Mouse (Mus musculus): Measurements from ENCODE around the gene Olfr557. TPM values are rescaled to one million over a fixed set of nuclear protein-coding genes. Genes with fewer than 3 reads are reported as not detected.

The Olfr557 gene
- polyA plus RNA-seq, 1 experiment = not detected

- H3K27ac ChIP-seq (ENCODE audit: insufficient read depth, low read depth, low read length) = no peak overlapping the region
- 90% methylated on average over 7 of the region's 7 CpGs for WGBS
- no peak for TF ChIP-seq CTCF (IDR thresholded peaks at IDR 0.05; ENCODE audit: extremely low read depth, insufficient read length, insufficient replicate concordance, low read depth, low read length)
- no peak for TF ChIP-seq POLR2A (IDR thresholded peaks at IDR 0.05; ENCODE audit: low read depth, low read length)
Observed at GRCm38 (mm10) chr7:102698461-102698860, 2.8 kb downstream of the Olfr557 start.

GRCm38 (mm10) chr7:102701915-102702314, 6.2 kb downstream of the Olfr557 start, which contains the start of gene Olfr558:
Olfr558 (plus strand) TSS chr7:102702215.
- no peaks in the 10 kb centered on the region for H3K4me1 ChIP-seq (ENCODE audit: control insufficient read depth, insufficient read depth, insufficient read length, low read length)
- H3K27ac ChIP-seq (ENCODE audit: insufficient read depth, low read depth, low read length) = no peak within 1 kb of the TSS
- TF ChIP-seq CTCF (IDR thresholded peaks at IDR 0.05; ENCODE audit: extremely low read depth, insufficient read length, insufficient replicate concordance, low read depth, low read length) (no peak), POLR2A (IDR thresholded peaks at IDR 0.05; ENCODE audit: low read depth, low read length) (no peak)
- H3K36me3 ChIP-seq (ENCODE audit: control insufficient read depth, insufficient read depth, low read length) = no peaks in the 10 kb centered on the region
- no peaks in the 10 kb centered on the region for H3K27me3 ChIP-seq (ENCODE audit: control insufficient read depth, insufficient read depth, low read length)
- H3K4me3 ChIP-seq (ENCODE audit: low read depth, low read length) = no peak within 1 kb of the TSS

More at GRCm38 (mm10) chr7:102698461-102698860, 2.8 kb downstream of the Olfr557 start:
- Histone ChIP-seq H3K4me1 (ENCODE audit: control insufficient read depth, insufficient read depth, insufficient read length, low read length) (no peaks in the 10 kb centered on the region), H3K36me3 (ENCODE audit: control insufficient read depth, insufficient read depth, low read length) (no peaks in the 10 kb centered on the region), H3K4me3 (ENCODE audit: low read depth, low read length) (no peak overlapping the region), H3K27me3 (ENCODE audit: control insufficient read depth, insufficient read depth, low read length) (no peaks in the 10 kb centered on the region)

- Histone ChIP-seq H3K27me3 (ENCODE audit: control insufficient read depth, insufficient read depth, low read length) (no peaks in the 10 kb centered on the region; the same call in 1 of the 2 replicates), H3K4me1 (ENCODE audit: control insufficient read depth, insufficient read depth, insufficient read length, low read length) (no peaks in the 10 kb centered on the region), H3K27ac (ENCODE audit: insufficient read depth, low read depth, low read length) (no peak within 1 kb of the TSS), H3K4me3 (ENCODE audit: low read depth, low read length) (no peak within 1 kb of the TSS), H3K36me3 (ENCODE audit: control insufficient read depth, insufficient read depth, low read length) (no peaks in the 10 kb centered on the region)
- WGBS = 33% methylated on average over 1 of the region's 1 CpGs
- TF ChIP-seq POLR2A (IDR thresholded peaks at IDR 0.05; ENCODE audit: low read depth, low read length) (no peak), CTCF (IDR thresholded peaks at IDR 0.05; ENCODE audit: extremely low read depth, insufficient read length, insufficient replicate concordance, low read depth, low read length) (no peak)
Observed at GRCm38 (mm10) chr7:102718970-102719369, 23.3 kb downstream of the Olfr557 start, which contains the start of gene Olfr33. Olfr33 (minus strand) TSS chr7:102719070.

DNA sequence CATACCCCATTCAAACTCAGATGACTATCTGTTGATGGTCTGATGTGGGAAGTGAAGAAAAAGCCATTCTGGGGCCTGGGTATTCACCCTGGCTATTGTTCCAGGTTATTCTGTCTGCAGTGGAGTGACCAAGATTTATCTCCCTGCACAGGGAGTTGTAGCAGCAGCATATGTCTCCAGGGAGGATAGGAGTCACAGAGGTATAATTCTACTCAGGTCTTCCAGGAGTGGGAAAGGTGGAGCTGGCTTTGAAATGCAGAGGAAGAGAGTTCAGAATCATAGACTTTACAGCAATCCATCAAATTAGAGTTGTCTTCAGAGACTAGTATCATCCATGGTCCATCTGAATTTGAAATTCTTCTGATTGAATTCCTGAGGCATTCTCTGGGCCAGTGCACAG, 31.7 kb downstream of the Olfr557 start, which contains the start of gene Olfr559:
Gene Olfr559 (minus strand): TSS at position 101 of the 400 bp plus-strand sequence.
- Histone ChIP-seq H3K27me3 (ENCODE audit: control insufficient read depth, insufficient read depth, low read length) (no peaks in the 10 kb centered on the region), H3K4me1 (ENCODE audit: control insufficient read depth, insufficient read depth, insufficient read length, low read length) (no peaks in the 10 kb centered on the region), H3K27ac (ENCODE audit: insufficient read depth, low read depth, low read length) (no peak within 1 kb of the TSS), H3K4me3 (ENCODE audit: low read depth, low read length) (no peak within 1 kb of the TSS), H3K36me3 (ENCODE audit: control insufficient read depth, insufficient read depth, low read length) (no peaks in the 10 kb centered on the region)
- no peak for TF ChIP-seq POLR2A (IDR thresholded peaks at IDR 0.05; ENCODE audit: low read depth, low read length)
- TF ChIP-seq CTCF (IDR thresholded peaks at IDR 0.05; ENCODE audit: extremely low read depth, insufficient read length, insufficient replicate concordance, low read depth, low read length) = no peak

DNA sequence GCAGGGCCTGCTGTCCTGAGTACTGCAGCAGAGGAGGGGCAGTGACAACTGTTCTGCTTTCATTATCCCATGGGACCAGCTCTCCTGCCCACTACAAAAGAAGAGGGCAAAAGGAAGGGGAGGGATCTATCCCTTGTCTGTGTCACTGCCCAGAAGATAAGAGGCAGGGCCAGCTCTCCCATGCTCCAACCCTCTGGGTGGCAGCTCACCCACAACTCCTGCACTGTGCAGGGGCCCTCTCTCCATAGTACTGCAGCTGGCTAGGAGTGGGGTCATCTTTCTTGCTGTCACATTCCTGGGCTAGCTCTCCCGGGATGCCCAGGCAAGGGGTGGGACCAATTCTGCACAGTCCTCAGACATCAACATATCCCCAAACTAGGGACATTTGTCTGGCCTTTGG, 38.1 kb downstream of the Olfr557 start:
- WGBS = 39% methylated on average over 1 of the region's 1 CpGs
- Histone ChIP-seq H3K27ac (ENCODE audit: insufficient read depth, low read depth, low read length) (no peak overlapping the region), H3K27me3 (ENCODE audit: control insufficient read depth, insufficient read depth, low read length) (no peaks in the 10 kb centered on the region), H3K4me3 (ENCODE audit: low read depth, low read length) (no peak overlapping the region), H3K4me1 (ENCODE audit: control insufficient read depth, insufficient read depth, insufficient read length, low read length) (no peaks in the 10 kb centered on the region), H3K36me3 (ENCODE audit: control insufficient read depth, insufficient read depth, low read length) (no peaks in the 10 kb centered on the region)
- no peak for TF ChIP-seq POLR2A (IDR thresholded peaks at IDR 0.05; ENCODE audit: low read depth, low read length)
- TF ChIP-seq CTCF (IDR thresholded peaks at IDR 0.05; ENCODE audit: extremely low read depth, insufficient read length, insufficient replicate concordance, low read depth, low read length) = no peak

DNA sequence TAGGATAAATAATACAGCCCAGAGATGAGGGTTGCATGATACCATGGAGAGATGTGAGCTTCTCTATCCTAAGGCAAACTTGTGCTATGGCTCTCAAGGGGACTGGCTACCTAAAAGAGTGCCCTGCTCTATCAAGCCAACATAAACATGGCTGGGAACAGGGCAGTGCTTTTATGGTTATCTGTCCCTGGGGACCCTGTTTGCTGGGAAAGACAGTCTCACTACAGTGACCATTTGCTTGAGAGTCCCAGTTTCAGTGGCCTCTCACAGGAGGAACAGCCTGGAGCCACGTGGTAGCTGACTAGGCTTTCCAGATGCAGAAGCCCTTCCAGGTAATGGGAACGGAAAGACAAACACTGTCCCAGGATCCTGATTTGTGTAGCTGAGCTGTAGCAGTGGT, 42.0 kb downstream of the Olfr557 start:
- TF ChIP-seq CTCF (IDR thresholded peaks at IDR 0.05; ENCODE audit: extremely low read depth, insufficient read length, insufficient replicate concordance, low read depth, low read length) (no peak), POLR2A (IDR thresholded peaks at IDR 0.05; ENCODE audit: low read depth, low read length) (no peak)
- Histone ChIP-seq H3K36me3 (ENCODE audit: control insufficient read depth, insufficient read depth, low read length) (no peaks in the 10 kb centered on the region), H3K4me3 (ENCODE audit: low read depth, low read length) (no peak overlapping the region), H3K27ac (ENCODE audit: insufficient read depth, low read depth, low read length) (no peak overlapping the region), H3K27me3 (ENCODE audit: control insufficient read depth, insufficient read depth, low read length) (no peaks in the 10 kb centered on the region), H3K4me1 (ENCODE audit: control insufficient read depth, insufficient read depth, insufficient read length, low read length) (no peaks in the 10 kb centered on the region)
- 47% methylated on average over 2 of the region's 2 CpGs for WGBS

Other genes starting within 250 kb of the Olfr557 start
- gene Olfr543, start 214.2 kb upstream of the Olfr557 start, polyA plus RNA-seq (2012; rRNA removed) = not detected in 2 replicates
- not detected in 2 replicates for gene Olfr544, start 207.6 kb upstream of the Olfr557 start, polyA plus RNA-seq (2012; rRNA removed)
- gene Olfr545, start 196.3 kb upstream of the Olfr557 start, polyA plus RNA-seq (2012; rRNA removed) = not detected in 2 replicates
- gene Olfr547, start 161.2 kb upstream of the Olfr557 start, polyA plus RNA-seq (2012; rRNA removed) = not detected in 2 replicates
- not detected in 2 replicates for gene Olfr548-ps1, start 155.0 kb upstream of the Olfr557 start, polyA plus RNA-seq (2012; rRNA removed)
- not detected in 2 replicates for gene Olfr549, start 146.0 kb upstream of the Olfr557 start, polyA plus RNA-seq (2012; rRNA removed)
- gene Trim21, start 130.4 kb upstream of the Olfr557 start, polyA plus RNA-seq (2012; rRNA removed) = 1.6 and 2.0 TPM in 2 replicates
- not detected in 2 replicates for gene Olfr550, start 124.5 kb upstream of the Olfr557 start, polyA plus RNA-seq (2012; rRNA removed)
- not detected in 2 replicates for gene Olfr551, start 104.0 kb upstream of the Olfr557 start, polyA plus RNA-seq (2012; rRNA removed)
- gene Olfr552, start 98.1 kb upstream of the Olfr557 start, polyA plus RNA-seq (2012; rRNA removed) = not detected in 2 replicates
- gene Olfr553, start 77.7 kb upstream of the Olfr557 start, polyA plus RNA-seq (2012; rRNA removed) = not detected in 2 replicates
- gene Olfr554, start 57.5 kb upstream of the Olfr557 start, polyA plus RNA-seq (2012; rRNA removed) = not detected in 2 replicates
- not detected in 2 replicates for gene Olfr555, start 37.1 kb upstream of the Olfr557 start, polyA plus RNA-seq (2012; rRNA removed)
- not detected in 2 replicates for gene Olfr556, start 31.0 kb upstream of the Olfr557 start, polyA plus RNA-seq (2012; rRNA removed)
- 1.7 and 2.2 TPM in 2 replicates for gene Trim68, start 8.6 kb upstream of the Olfr557 start, polyA plus RNA-seq (2012; rRNA removed)
- 0.11 and 0.63 TPM in 2 replicates for gene Olfr558, start 6.3 kb downstream of the Olfr557 start, polyA plus RNA-seq (2012; rRNA removed)
- not detected in 2 replicates for gene Olfr33, start 23.2 kb downstream of the Olfr557 start, polyA plus RNA-seq (2012; rRNA removed)
- gene Olfr559, start 31.6 kb downstream of the Olfr557 start, polyA plus RNA-seq (2012; rRNA removed) = not detected in 2 replicates
- not detected in 2 replicates for gene Olfr560, start 63.5 kb downstream of the Olfr557 start, polyA plus RNA-seq (2012; rRNA removed)
- 0.55 and 0.71 TPM in 2 replicates for gene Olfr78, start 63.6 kb downstream of the Olfr557 start, polyA plus RNA-seq (2012; rRNA removed)
- not detected in 2 replicates for gene Olfr561, start 75.3 kb downstream of the Olfr557 start, polyA plus RNA-seq (2012; rRNA removed)
- not detected in 2 replicates for gene Olfr564, start 107.6 kb downstream of the Olfr557 start, polyA plus RNA-seq (2012; rRNA removed)
- not detected in 2 replicates for gene Olfr566, start 162.9 kb downstream of the Olfr557 start, polyA plus RNA-seq (2012; rRNA removed)
- not detected in 2 replicates for gene Olfr568, start 181.2 kb downstream of the Olfr557 start, polyA plus RNA-seq (2012; rRNA removed)
- not detected in 2 replicates for gene Olfr569, start 195.0 kb downstream of the Olfr557 start, polyA plus RNA-seq (2012; rRNA removed)
- gene Olfr570, start 198.7 kb downstream of the Olfr557 start, polyA plus RNA-seq (2012; rRNA removed) = not detected in 2 replicates
- gene Olfr571, start 221.6 kb downstream of the Olfr557 start, polyA plus RNA-seq (2012; rRNA removed) = not detected in 2 replicates
- gene Olfr572, start 228.5 kb downstream of the Olfr557 start, polyA plus RNA-seq (2012; rRNA removed) = not detected in 2 replicates
- not detected in 2 replicates for gene Olfr573-ps1, start 246.7 kb downstream of the Olfr557 start, polyA plus RNA-seq (2012; rRNA removed)